Mouse (Mus musculus) hindbrain, embryonic 10.5 days (tissue): ENCODE data around the gene Rasip1. TPM values are rescaled to one million over a fixed set of nuclear protein-coding genes. Genes with fewer than 3 reads are reported as not detected.
A peak's percentile ranks its signal among the peaks of the same experiment; 100 is the strongest.
"Not testable (repeated sequence)": the region's sequence is repeated elsewhere in the genome, so short reads cannot be mapped to it uniquely, and the experiment has no call there.

ENCODE experiments used
- DNase-seq: peaks from one replicate; pipeline ENCODE4 v3.0.0-alpha.2; 2017; ENCODE audit warnings: low spot score
- H3K27ac ChIP-seq: fragments of 300-500 bp; sonication (generic); 2 replicates; pipeline ENCODE4 v1.5.1; 2016; ENCODE audit warnings: mild to moderate bottlenecking, moderate library complexity
- H3K27me3 ChIP-seq: fragments of 300-500 bp; sonication (generic); 2 replicates; pipeline ENCODE4 v1.6.1; 2016; ENCODE audit warnings: mild to moderate bottlenecking; ENCODE audit not compliant: poor library complexity, insufficient read depth, severe bottlenecking
- H3K36me3 ChIP-seq: fragments of 300-500 bp; sonication (generic); 2 replicates; pipeline ENCODE4 v1.6.1; 2016; ENCODE audit warnings: mild to moderate bottlenecking, moderate library complexity
- H3K4me1 ChIP-seq: fragments of 300-500 bp; sonication (generic); replicated peaks from 2 replicates; pipeline ENCODE4 v1.6.1; 2016; ENCODE audit warnings: mild to moderate bottlenecking
- H3K4me3 ChIP-seq: fragments of 300-500 bp; sonication (generic); 2 replicates; pipeline ENCODE4 v1.5.1; 2016; ENCODE audit warnings: mild to moderate bottlenecking, moderate library complexity
- H3K9me3 ChIP-seq: fragments of 300-500 bp; sonication (generic); 2 replicates; pipeline ENCODE4 v1.6.1; 2016; ENCODE audit warnings: mild to moderate bottlenecking, moderate library complexity
- WGBS: fragments of 180-500 bp; shearing (Covaris S2); methylation state at CpG from one replicate; pipeline ENCODE4 v1.1.7; 2016; 5-methylcytosine and 5-hydroxymethylcytosine counted together
- polyA plus RNA-seq: library from polyadenylated mRNA; unstranded; fragments of >200 nt; fragmentation: Nextera tagmentation; extraction: Ambion mirVana; gene quantifications from 2 replicates; pipeline ENCODE4 v1.2.1, GENCODE M21; 2016

Rasip1 gene
- polyA plus RNA-seq, 1 experiment from 2014 or later: 9.3 TPM

DNA sequence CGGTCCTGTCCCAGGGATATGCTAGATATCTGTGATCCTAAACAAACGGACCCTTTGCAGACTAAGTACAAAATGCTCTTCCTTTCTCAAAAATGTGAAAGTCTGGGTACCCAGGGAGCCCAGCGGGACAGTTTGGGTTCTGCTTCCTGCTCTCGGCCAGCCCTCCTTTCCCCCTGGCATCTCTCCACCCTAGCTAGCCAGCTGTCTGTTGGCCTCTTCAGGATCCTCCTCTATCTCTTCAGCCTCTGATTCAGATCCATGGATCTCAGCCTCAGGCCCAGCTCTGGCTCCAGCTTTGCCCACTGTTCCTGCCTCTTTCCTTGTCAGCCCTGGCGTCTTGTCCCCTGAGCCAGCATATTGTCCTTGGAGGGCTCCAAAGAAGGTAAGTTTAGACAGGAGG, 14.8 kb downstream of the Rasip1 start:
- peak overlapping the region; percentile 58 for H3K4me3 ChIP-seq
- H3K27ac ChIP-seq: peak overlapping the region; percentile 96
- H3K27me3 ChIP-seq: peaks cover 21% of the 10 kb centered on the region; the same call in 1 of the 2 replicates
- 83% methylated on average over 5 of the region's 5 CpGs for WGBS
- H3K4me1 ChIP-seq: peaks cover 70% of the 10 kb centered on the region
- peaks cover 5% of the 10 kb centered on the region; the same call in 1 of the 2 replicates for H3K36me3 ChIP-seq
- DNase-seq: no peak
- H3K9me3 ChIP-seq: no peaks in the 10 kb centered on the region

DNA sequence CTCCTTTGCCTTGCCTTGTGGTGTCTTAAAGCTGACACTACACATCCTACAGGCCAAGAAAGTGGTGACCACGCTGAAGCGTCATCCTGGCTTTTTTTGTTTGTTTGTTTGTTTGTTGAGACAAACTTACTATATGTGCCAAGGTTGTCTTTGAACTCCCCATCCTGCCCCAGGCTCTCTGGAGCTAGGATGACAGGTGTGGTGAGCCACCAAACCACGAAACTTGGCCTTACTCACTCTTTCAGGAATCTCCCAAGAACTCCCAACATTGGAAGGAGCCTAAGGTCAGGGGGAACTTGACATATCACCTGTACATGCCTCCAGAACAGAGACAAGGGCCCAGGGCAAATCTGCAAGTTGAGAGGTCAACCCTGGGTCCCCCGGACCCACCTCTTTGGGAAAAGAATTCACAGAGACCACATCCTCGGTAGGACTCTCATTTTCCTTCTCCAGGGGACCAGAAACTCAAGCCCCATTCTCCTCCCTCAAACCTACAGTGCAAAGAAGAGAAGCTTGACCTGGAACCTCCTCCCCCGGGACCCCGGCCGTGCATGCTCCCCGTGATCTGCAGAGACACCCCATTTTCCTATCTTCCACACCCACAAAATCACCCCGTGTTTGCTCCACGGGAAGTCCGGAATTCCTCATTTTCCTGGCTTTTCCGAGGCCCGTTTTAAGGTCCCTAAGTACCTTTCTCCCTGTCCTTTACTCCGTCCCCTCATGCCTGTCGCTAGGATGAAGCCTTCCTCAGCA, 15.4 kb downstream of the Rasip1 start:
- 0 out of 2 replicates have a peak, but pooled peaks cover 1% of the 10 kb centered on the region for H3K36me3 ChIP-seq
- 40% methylated on average over 16 of the region's 16 CpGs for WGBS

DNA sequence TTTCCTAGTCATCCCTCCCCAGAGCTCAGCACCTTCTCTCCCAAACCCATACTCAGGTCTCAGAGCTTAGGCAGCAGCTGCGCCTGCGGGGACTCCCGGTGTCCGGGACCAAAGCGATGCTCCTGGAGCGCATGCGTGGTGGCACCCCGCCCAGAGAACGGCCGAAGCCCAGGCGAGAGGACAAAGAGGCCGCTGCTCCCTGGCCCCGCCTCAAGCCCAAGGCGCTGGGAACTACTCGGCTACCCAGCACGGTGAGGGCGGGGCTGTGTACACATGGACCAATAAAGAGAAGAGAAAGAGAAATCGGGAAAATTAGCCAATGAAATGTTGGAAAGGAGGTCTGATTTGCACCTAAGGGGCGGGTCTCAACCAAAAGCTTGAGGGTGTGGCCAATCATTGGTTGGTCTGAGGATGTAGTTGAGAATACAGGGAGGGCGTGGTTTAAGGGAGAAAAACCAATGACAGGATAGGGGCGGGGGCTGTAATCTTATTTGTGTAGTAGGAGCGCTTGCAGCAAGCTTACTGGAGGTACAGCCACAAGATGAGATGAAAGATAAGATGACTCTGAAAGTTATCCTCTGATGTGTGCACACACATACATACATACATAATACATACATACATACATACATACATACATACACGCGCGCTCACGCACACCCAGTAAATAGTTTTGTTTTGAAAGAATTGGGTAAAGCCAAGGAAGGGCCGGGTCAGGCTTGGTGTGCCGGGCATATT, 16.3 kb downstream of the Rasip1 start:
- DNase-seq: peak; percentile 98
- Histone ChIP-seq H3K9me3 (no peaks in the 10 kb centered on the region), H3K4me1 (peaks cover 62% of the 10 kb centered on the region), H3K27ac (peak overlapping the region; percentile 96), H3K4me3 (peak overlapping the region; percentile 58), H3K27me3 (peaks cover 21% of the 10 kb centered on the region; the same call in 1 of the 2 replicates), H3K36me3 (no peaks in the 10 kb centered on the region)
- under 1% methylated on average over 28 of the region's 28 CpGs for WGBS

More for the DNA sequence above, 15.4 kb downstream of the Rasip1 start:
- peak overlapping the region; percentile 58 for H3K4me3 ChIP-seq
- H3K27ac ChIP-seq: peak overlapping the region; percentile 96
- H3K27me3 ChIP-seq: peaks cover 21% of the 10 kb centered on the region; the same call in 1 of the 2 replicates
- no peaks in the 10 kb centered on the region for H3K9me3 ChIP-seq
- H3K4me1 ChIP-seq: peaks cover 70% of the 10 kb centered on the region
- no peak for DNase-seq

DNA sequence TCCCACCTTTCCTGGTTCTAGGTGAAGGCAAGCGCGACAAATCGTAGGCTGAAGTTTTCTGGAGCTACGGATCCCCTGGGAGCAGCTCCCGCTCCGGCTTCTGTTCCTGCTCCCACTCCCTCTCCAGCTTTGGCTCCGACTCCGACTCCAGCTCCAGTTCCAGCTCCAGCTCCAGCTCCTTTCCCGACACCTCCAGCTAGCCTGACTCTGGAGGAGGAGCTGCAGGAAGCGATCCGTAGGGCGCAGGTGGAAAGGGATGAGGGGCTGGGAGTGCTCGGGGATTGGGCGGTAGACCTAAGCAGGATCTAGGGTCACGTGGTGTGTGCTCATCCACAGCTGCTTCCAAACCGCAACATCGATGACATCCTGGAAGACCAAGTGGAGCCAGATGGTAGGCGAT, 16.9 kb downstream of the Rasip1 start:
- peaks cover 57% of the 10 kb centered on the region for H3K4me1 ChIP-seq
- H3K4me3 ChIP-seq: peak overlapping the region; percentile 58
- H3K27ac ChIP-seq: peak overlapping the region; percentile 96
- peaks cover 21% of the 10 kb centered on the region; the same call in 1 of the 2 replicates for H3K27me3 ChIP-seq
- no peaks in the 10 kb centered on the region for H3K36me3 ChIP-seq
- DNase-seq: peak; percentile 61
- WGBS: 2% methylated on average over 18 of the region's 18 CpGs
- no peaks in the 10 kb centered on the region for H3K9me3 ChIP-seq

DNA sequence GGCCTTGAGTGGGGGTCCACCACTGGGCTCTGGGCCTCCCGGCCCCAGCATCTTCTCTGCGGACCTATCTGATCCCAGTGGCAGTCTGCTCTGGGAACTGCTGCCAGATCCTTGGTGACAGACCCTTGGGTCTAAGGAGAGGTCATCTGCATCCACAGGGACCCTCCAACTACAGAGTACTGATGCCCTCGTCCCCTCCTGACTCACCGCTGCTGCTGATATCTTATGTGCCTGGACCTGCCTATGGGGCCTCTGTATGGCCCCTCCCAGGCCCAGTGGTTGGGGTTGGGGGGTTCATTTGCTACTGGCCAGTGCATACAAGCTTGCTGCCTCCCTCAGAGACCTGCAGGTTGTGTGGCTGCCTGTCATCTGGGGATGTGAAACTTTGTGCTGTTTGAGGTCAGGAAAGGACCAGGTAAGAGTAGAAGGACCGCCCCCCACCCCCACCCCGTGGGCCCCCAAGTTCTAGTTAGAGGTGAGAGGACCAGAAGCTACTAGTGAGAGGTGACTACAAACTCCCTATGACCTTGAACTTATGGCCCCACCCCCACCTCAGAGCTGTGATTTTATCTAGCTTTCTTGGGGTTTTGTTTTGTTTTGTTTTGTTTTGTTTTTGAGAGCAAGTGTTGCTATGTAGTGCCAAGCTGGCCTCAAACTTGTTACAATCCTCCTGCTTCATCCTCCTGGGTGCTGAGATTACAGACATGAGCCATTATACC, 17.7 kb downstream of the Rasip1 start:
- Histone ChIP-seq H3K27ac (peak overlapping the region; percentile 96), H3K4me3 (peak overlapping the region; percentile 58)

DNA sequence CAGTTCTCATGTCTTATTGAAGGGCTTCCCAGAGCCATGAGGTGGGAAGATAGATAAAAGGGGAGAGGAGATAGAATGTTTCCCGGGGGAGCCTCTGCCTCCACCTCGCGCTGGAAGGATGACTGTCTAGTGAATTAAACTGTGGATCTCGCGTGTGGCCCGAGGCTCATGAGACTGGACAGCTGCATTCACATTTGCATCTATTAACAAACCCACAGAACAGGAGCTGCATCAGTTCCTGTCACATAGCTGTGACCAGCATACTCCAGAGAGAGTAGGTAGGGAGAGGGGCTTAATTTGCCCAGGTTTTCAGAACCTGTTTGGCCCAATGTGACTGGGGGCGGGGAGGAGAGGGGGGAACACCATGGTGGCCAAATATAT, 18.3 kb downstream of the Rasip1 start:
- no peaks in the 10 kb centered on the region for H3K36me3 ChIP-seq
- H3K27ac ChIP-seq: no peak overlapping the region
- no peak overlapping the region for H3K4me3 ChIP-seq
- H3K27me3 ChIP-seq: peaks cover 8% of the 10 kb centered on the region; the same call in 1 of the 2 replicates
- peaks cover 46% of the 10 kb centered on the region for H3K4me1 ChIP-seq
- DNase-seq: no peak
- WGBS: 79% methylated on average over 7 of the region's 7 CpGs
- no peaks in the 10 kb centered on the region for H3K9me3 ChIP-seq

More for the DNA sequence above, 17.7 kb downstream of the Rasip1 start:
- peaks cover 13% of the 10 kb centered on the region; the same call in 1 of the 2 replicates for H3K27me3 ChIP-seq
- 67% methylated on average over 6 of the region's 6 CpGs for WGBS
- DNase-seq: no peak
- no peaks in the 10 kb centered on the region for H3K9me3 ChIP-seq
- no peaks in the 10 kb centered on the region for H3K36me3 ChIP-seq
- peaks cover 51% of the 10 kb centered on the region for H3K4me1 ChIP-seq

DNA sequence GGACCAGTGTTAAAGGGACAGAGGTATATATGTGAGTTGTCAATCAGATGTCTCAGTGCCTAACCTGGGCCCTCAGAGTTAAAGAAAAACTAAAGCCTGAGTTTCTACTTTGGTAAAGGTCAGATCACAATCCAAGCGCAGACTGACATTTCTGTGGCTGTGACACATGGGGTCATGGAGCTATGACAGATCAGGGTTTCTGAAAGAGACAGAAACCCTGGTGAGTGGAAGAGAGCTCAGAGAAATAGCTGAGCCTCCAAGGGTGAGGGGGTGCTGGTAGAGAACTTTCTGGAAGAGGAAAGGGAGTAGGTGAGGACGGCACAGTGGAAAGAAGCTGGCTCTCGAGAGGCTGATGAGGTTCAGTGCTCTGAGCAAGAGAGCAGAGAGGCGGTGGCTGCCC, 19.4 kb downstream of the Rasip1 start:
- Histone ChIP-seq H3K27ac (no peak overlapping the region), H3K27me3 (no peaks in the 10 kb centered on the region)
- 83% methylated on average over 4 of the region's 4 CpGs for WGBS

DNA sequence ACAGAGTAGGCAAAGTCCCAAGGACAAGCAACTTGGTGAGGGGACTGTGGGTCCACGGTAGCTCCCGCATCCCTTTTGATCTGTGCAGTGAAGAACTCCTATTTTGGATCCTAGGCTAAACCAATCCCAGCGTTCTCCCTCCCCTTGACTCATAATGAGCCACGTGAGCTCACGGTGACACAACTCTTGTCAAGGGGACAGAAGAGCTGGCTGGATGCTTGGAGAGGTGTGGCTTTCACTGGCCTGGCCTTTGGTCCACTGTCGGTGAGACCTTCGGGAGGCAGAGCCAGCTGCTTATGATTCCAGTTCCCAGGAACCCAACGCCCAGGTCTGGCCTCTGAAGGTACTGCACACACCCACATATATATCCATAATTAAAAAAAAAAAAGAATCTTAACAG, 22.1 kb downstream of the Rasip1 start:
- no peak for DNase-seq
- Histone ChIP-seq H3K4me1 (peaks cover 17% of the 10 kb centered on the region), H3K27me3 (no peaks in the 10 kb centered on the region), H3K4me3 (no peak overlapping the region), H3K27ac (no peak overlapping the region), H3K9me3 (no peaks in the 10 kb centered on the region), H3K36me3 (no peaks in the 10 kb centered on the region)
- 81% methylated on average over 8 of the region's 8 CpGs for WGBS

More for the DNA sequence above, 19.4 kb downstream of the Rasip1 start:
- Histone ChIP-seq H3K4me3 (no peak overlapping the region), H3K36me3 (no peaks in the 10 kb centered on the region), H3K4me1 (peaks cover 36% of the 10 kb centered on the region), H3K9me3 (no peaks in the 10 kb centered on the region)
- DNase-seq: no peak

DNA sequence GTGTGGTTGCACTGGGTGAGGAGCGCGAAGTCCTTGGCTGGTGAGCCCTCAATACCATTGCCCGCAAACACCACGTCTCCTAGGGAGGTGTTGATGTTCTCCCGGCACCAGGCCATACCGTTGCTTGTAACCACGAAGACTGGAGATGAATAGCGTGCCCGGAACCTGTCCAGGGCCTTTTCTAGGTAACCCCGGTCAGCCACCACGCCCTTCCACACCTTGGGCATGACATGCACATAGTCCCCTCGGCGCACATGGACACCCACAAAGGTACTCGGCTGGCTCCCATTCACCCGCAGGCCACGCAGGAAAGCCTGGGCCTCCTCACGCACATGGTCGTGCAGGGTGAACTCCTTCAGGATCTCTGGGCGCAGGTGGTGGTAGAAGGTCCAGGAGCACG, 23.2 kb downstream of the Rasip1 start:
- H3K4me1 ChIP-seq: peaks cover 14% of the 10 kb centered on the region
- not testable (repeated sequence) for H3K27me3 ChIP-seq
- WGBS: 93% methylated on average over 20 of the region's 20 CpGs

DNA sequence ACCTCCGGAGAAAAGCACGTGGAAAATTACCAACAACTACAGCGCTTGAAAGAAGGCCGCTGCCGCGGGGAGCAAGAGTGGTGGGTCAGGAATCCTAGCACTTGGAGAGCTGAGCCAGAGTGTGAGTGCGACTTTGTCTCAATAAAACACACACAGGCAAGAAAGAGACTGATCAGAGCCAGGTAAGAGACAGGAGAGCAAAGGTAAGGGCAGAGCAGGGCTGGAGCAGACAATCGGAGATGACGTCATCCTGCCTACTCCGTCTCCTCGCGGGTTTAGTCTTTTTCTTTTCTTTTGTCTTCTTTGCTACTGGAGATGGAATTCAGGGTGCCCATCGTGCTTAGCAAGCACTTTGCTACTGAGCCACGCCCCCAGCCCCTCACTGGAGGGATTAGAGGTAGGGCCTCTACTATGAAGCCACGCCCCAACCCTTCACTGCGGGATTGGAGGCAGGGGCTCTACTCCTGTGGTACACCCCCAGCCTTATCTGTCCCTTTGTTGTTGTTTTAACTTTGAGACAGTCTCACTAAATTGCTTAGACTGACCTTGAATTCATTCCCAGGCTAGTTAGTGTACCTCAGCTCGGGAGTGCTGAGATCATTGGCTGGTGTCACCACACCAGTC, 27.2 kb downstream of the Rasip1 start:
- peak overlapping the region; percentile 43; the same call in 1 of the 2 replicates for H3K27ac ChIP-seq
- H3K4me3 ChIP-seq: peak overlapping the region; percentile 30
- peaks cover 2% of the 10 kb centered on the region; the same call in 1 of the 2 replicates for H3K9me3 ChIP-seq
- no peaks in the 10 kb centered on the region for H3K27me3 ChIP-seq
- DNase-seq: no peak
- H3K4me1 ChIP-seq: peaks cover 15% of the 10 kb centered on the region
- no peaks in the 10 kb centered on the region for H3K36me3 ChIP-seq
- WGBS: 31% methylated on average over 17 of the region's 17 CpGs

More for the DNA sequence above, 23.2 kb downstream of the Rasip1 start:
- not testable (repeated sequence) for H3K4me3 ChIP-seq, DNase-seq, H3K27ac ChIP-seq, H3K9me3 ChIP-seq, H3K36me3 ChIP-seq

DNA sequence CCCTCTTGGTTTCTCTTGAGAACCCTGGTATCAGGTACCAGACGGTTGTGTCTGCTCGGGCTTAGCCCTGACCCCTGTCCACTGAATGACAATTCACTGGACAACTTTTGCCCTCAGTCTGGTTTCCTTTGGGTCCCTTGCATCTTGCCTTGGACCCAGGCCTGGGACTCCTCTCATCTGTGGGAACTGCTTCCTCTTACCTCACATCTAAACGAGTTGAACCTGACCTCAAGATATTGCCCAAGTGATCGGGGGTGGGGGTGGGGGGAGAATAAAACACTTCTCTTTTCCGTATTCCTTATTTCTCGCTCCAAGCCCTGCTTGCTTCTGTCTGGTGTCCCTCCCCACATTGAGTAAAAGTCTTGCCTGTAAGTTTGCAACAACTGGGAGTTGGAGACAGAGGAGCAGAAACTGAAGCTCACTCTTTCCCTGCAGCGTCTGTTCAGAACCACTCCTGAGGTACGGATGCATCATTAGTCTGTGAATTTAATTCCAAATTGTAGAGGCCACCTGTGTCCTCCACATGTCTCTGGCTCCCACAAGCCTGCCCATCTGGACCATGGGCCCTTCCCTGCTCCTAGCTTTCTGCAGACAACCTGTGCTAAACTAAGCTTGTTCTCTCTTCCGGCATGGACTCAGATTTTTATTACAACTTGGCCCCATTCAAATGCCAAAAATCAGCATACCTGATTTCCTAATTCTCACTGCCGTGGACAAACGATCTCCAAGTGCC, 33.6 kb downstream of the Rasip1 start:
- no peak overlapping the region for H3K4me3 ChIP-seq
- peaks cover 27% of the 10 kb centered on the region for H3K4me1 ChIP-seq
- 87% methylated on average over 11 of the region's 11 CpGs for WGBS
- DNase-seq: no peak
- peaks cover 2% of the 10 kb centered on the region; the same call in 1 of the 2 replicates for H3K9me3 ChIP-seq
- H3K27me3 ChIP-seq: peaks cover 5% of the 10 kb centered on the region; the same call in 1 of the 2 replicates
- H3K27ac ChIP-seq: no peak overlapping the region
- no peaks in the 10 kb centered on the region for H3K36me3 ChIP-seq
